Mouse (Mus musculus) B cell, adult 2 months (primary cell): ENCODE results near the gene Frs3.
A peak's percentile ranks its signal among the peaks of the same experiment; 100 is the strongest.

Source experiments
- DNase-seq, 2 experiments: peaks; one replicate each; pipeline ENCODE4 v3.0.0; 2022

Gene Frs3

DNA sequence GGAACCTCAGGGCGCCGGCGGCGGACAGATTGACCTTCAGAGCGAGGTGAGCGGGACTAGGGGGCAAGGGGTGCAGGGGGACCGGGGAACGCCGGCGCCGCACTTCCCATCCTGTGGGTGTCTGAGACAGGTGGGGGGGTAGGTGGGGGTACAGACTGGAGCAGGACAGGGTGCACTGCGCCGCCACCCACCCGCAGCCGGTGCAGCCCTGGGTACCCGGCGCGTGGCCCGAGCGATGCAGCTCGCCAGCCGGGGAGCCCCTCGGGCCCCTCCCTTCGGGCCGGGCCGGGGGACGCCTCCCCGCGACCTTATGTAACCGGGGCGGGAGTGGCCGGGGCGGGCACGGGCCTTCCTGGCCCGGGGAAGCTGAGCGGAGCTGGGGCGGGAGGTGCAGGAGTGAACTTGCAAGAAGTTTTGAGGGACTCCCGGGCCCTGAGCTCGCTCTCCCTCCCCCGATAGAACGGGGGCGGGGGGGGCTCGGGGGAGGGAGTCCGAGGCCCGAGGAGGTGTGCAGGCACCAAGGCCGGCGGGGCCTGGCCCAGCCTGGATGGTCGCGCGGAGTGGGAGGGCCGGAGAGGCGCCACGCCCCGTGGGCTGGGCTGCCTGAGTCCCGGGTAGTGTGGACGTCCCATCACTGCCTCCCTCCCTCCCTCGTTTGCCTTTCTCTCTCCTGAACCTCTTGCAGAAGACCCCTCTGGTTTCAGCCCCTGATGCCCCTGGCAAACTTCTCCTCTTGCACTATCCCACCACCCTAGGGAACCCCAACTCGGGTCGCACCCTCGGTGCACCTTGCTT is 48.6 kb downstream of the Frs3 start:
- peak; percentile 89 to 90 for DNase-seq

GRCm38 (mm10) chr17:47738066-47738878 is 49.4 kb downstream of the Frs3 start:
- DNase-seq = peak; percentile 90 to 91

DNA sequence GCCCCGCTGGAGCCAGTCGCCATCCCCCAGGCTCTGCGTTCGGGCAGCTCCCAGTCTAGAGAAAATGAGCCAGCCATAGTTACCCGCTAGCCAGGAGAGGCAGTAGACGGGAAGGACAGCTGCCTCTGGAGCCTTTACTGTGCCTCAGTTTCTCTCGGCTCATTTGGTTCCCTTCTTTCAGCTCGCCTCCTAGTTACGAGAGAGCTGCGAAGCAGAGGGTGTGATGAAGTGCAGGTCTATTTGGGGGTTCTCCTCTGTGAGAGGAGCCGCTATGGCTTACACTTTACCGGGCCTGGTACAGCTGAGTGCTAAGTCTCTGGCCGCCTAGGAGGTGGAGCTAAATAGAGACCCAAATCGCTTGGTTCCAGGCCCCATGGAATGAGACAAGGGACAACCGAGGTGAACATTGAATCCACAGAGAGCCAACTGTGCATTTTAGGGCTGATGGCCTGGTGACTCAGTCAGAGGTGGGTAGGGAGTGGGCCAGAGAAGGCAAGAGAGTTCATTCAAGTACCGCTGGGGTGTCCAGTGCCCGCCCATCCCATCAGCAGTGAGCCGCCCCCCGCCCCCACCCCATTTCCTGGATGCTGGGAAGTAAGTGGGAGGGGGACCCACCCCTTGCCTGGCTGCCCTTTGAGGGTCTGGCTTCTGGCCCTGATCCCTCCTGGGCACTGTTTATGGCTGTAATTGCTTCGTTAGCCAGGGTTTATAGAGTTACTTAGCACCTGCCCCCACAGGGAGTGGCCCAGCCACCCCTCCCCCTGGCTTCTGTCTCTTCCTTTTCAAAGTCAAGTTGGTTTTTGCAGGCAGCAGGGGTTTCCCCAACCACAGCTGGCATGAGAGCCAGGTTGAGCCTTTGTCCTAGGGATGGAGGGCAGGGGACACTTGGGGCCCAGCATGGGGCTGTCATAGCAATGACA is 50.3 kb downstream of the Frs3 start:
- peak; percentile 77 to 81 for DNase-seq

- peak in 1 of 2 experiments; percentile 33 for DNase-seq
Measured at GRCm38 (mm10) chr17:47740186-47740585, 51.4 kb downstream of the Frs3 start.

- DNase-seq = peak; percentile 68 to 74
Measured at GRCm38 (mm10) chr17:47742991-47743734, 54.3 kb downstream of the Frs3 start.

- DNase-seq = no peak
Measured at GRCm38 (mm10) chr17:47744086-47744485, 55.3 kb downstream of the Frs3 start.

DNA sequence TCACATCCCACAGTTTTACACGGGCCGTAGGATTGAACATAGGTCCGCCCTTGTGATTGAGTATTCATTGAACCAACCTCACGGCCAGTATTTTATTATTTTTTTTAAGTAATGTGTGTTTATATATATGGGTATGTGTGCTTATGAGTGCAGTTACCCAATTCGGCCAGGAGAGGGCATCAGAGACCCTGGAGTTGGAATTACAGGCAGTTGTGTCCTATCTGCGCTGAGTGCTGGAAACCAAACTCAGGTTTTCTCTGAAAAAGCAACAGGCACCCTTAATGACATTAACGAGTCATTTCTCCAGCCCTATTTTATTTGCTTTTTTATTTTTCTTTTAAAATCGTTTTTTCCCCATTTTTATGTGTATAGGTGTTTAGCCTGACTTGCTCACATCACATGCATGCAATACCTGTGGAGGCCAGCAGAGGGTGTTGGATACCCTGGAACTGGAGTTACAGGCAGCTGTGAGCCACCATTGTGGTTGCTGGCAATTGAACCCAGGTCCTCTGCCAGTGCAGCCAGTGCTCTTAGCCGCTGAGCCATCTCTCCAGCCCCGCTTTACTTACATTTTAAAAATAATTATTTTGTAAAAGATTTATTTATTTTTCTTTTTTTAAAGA is 56.0 kb downstream of the Frs3 start:
- DNase-seq = peak; percentile 72

- no peak for DNase-seq
Measured at GRCm38 (mm10) chr17:47748791-47749553, 60.1 kb downstream of the Frs3 start.

DNA sequence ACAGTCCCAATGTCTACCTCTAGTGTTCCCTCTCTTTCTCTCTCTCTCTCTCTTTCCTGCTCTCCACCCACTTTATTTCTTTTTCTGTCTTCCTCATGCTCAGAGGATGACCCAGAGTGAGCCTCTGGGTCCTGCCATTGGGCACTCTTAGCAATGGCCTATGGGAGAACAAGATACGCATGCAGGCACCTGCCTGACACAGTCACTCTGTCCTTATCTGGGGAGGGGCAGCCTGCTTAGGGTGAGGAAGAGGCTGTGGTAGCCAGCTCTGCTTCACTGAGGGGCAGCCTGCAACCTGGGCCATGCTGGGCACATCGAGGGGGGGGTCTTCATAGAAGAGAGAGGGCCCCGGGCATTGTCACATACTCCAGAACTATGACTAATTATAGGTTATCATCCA is 60.8 kb downstream of the Frs3 start:
- no peak for DNase-seq

- no peak for DNase-seq
Measured at GRCm38 (mm10) chr17:47750101-47750500, 61.3 kb downstream of the Frs3 start.

- DNase-seq = no peak
Measured at GRCm38 (mm10) chr17:47751811-47752210, 63.0 kb downstream of the Frs3 start.

GRCm38 (mm10) chr17:47753130-47753775 is 64.4 kb downstream of the Frs3 start:
- no peak for DNase-seq
